Mouse (Mus musculus) cortical plate, adult 2 months (tissue): ENCODE results near the gene Dhodh.

Experiments used
- CTCF ChIP-seq: fragments of 200-500 bp; IDR thresholded peaks from 2 replicates; pipeline ENCODE4 v1.5.1; 2011; ENCODE audit warnings: mild to moderate bottlenecking, control low read depth, low read length; ENCODE audit not compliant: insufficient read depth; ENCODE audit errors: extremely low read depth
- POLR2A ChIP-seq: fragments of 200-500 bp; IDR thresholded peaks from 2 replicates; pipeline ENCODE4 v1.6.1; 2011; ENCODE audit warnings: mild to moderate bottlenecking, low read length, control low read depth; ENCODE audit not compliant: insufficient read depth; ENCODE audit errors: extremely low read depth

DNA sequence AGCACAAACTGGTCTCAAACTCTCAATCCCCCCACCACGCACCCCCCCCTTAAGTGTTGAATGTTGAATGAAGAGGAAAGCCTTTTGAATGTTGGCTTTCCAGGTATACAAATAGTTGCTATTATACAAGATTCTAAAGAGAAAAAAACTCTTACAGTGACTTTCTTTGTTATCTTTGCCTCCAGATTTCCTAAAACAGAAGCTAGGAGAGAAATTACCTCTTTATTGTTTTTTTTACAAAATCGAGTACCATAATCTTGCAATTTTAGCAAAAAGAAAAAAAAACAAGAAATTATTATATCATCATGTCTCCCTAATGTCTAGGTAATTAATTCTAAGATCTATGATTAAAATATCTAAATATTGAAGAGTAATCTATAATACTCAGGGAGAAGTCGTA is 7.1 kb upstream of the Dhodh start:
- no peak for TF ChIP-seq POLR2A
- no peak for TF ChIP-seq CTCF
